Comparison of ENCODE assay signal across 8 mouse cellular contexts in genomic region chr5:144258687-144259086, GRCm38 (mm10). TPM values are rescaled to one million over a fixed set of nuclear protein-coding genes. Genes with fewer than 3 reads are reported as not detected.
DNase-seq lines count a peak whose midpoint lies in the region; ATAC-seq and TF ChIP-seq lines count a peak whose summit lies in the region.

No protein-coding gene starts in this region.

- no peaks in the 10 kb centered on the region for H3K9me3 ChIP-seq in lung, embryonic 14.5 days (ENCODE audit: low read depth, low read length)
- no peaks in the 10 kb centered on the region for H3K9me3 ChIP-seq in heart, embryonic 15.5 days (replicated peaks)

- TF ChIP-seq POLR2A in small intestine, adult 2 months (IDR thresholded peaks at IDR 0.05; ENCODE audit: low read depth, low read length) = no peak

- H3K27ac ChIP-seq in lung, embryonic 14.5 days (ENCODE audit: low read depth) = peak overlapping the region; percentile 96; the same call in 1 of the 2 replicates
- H3K27ac ChIP-seq in heart, embryonic 15.5 days = peak overlapping the region; percentile 98
- peak overlapping the region; percentile 22 for H3K27ac ChIP-seq in small intestine, adult 2 months (ENCODE audit: insufficient read depth, low read depth, low read length)

- 7% methylated on average over 2 of the region's 2 CpGs for WGBS in lung, embryonic 14.5 days
- 26% methylated on average over 2 of the region's 2 CpGs for WGBS in heart, embryonic 15.5 days
- WGBS in small intestine, adult 2 months = 19% methylated on average over 2 of the region's 2 CpGs

- peak overlapping the region; percentile 79 for H3K4me2 ChIP-seq in lung, embryonic 14.5 days
- H3K4me2 ChIP-seq in heart, embryonic 15.5 days = peak overlapping the region; percentile 84

- peak overlapping the region; percentile 95; the same call in 1 of the 2 replicates for H3K4me3 ChIP-seq in lung, embryonic 14.5 days (ENCODE audit: low read depth, low read length)
- H3K4me3 ChIP-seq in heart, embryonic 15.5 days = peak overlapping the region; percentile 86
- peak overlapping the region; percentile 81 for H3K4me3 ChIP-seq in small intestine, adult 2 months (ENCODE audit: low read depth, low read length)

- no peak for TF ChIP-seq CTCF in lung, embryonic 14.5 days (IDR thresholded peaks at IDR 0.05; ENCODE audit: low read depth)
- no peak for TF ChIP-seq CTCF in small intestine, adult 2 months (IDR thresholded peaks at IDR 0.05; ENCODE audit: extremely low read depth, insufficient read length, insufficient replicate concordance, low read depth, low read length)

- H3K4me1 ChIP-seq in lung, embryonic 14.5 days (ENCODE audit: insufficient read depth) = peaks cover 12% of the 10 kb centered on the region
- peaks cover 76% of the 10 kb centered on the region for H3K4me1 ChIP-seq in heart, embryonic 15.5 days (replicated peaks)
- H3K4me1 ChIP-seq in small intestine, adult 2 months (ENCODE audit: control insufficient read depth, insufficient read depth, insufficient read length, low read length) = peaks cover 33% of the 10 kb centered on the region

- ATAC-seq in lung, embryonic 14.5 days (ENCODE audit: insufficient read depth) = no peak
- no peak for ATAC-seq in heart, embryonic 15.5 days (replicated peaks; ENCODE audit: insufficient number of reproducible peaks, insufficient read depth, low FRiP score, low read depth)
- no peak for ATAC-seq in inflammation-experienced regulatory T-cells, adult 6 months

- H3K27me3 ChIP-seq in lung, embryonic 14.5 days (ENCODE audit: insufficient read depth, low read length) = no peaks in the 10 kb centered on the region
- no peaks in the 10 kb centered on the region for H3K27me3 ChIP-seq in heart, embryonic 15.5 days
- no peaks in the 10 kb centered on the region for H3K27me3 ChIP-seq in small intestine, adult 2 months (ENCODE audit: control insufficient read depth, insufficient read depth, low read length)

- H3K36me3 ChIP-seq in lung, embryonic 14.5 days (ENCODE audit: insufficient read depth) = peaks cover 26% of the 10 kb centered on the region
- no peaks in the 10 kb centered on the region for H3K36me3 ChIP-seq in heart, embryonic 15.5 days
- peaks cover 20% of the 10 kb centered on the region for H3K36me3 ChIP-seq in small intestine, adult 2 months (ENCODE audit: control insufficient read depth, insufficient read depth, low read length)

- DNase-seq in lung, embryonic 14.5 days = no peak
- DNase-seq in lung, postnatal 14 days = no peak
- DNase-seq in kidney, postnatal 14 days = peak; percentile 43
- DNase-seq in retina, embryonic 14.5 days (ENCODE audit: low spot score) = no peak
- no peak for DNase-seq in gastrocnemius, postnatal 10 days

- H3K9ac ChIP-seq in lung, embryonic 14.5 days = peak overlapping the region; percentile 2; the same call in 1 of the 2 replicates
- H3K9ac ChIP-seq in heart, embryonic 15.5 days = peak overlapping the region; percentile 60

RNA-seq across cellular contexts. Expression of gene Bri3, which starts 14.4 kb away (rescaled TPM):
- polyA plus RNA-seq in lung, embryonic 14.5 days (2014; fragmentation: Nextera tagmentation; extraction: Ambion mirVana) = 128 and 145 TPM in 2 replicates
- polyA plus RNA-seq in heart, embryonic 15.5 days (2015; fragmentation: Nextera tagmentation; extraction: Ambion mirVana) = 153 and 183 TPM in 2 replicates
- polyA plus RNA-seq in small intestine, adult 2 months (2012; rRNA removed) = 60.1 and 154 TPM in 2 replicates
- polyA plus RNA-seq in inflammation-experienced regulatory T-cells, adult 6 months (2017; shearing (Covaris generic)) = 1 to 10 TPM; 2.0 to 5.2 (median 3.2) TPM
- 10 to 100 TPM; 44.2 to 48.4 TPM for total RNA-seq in gastrocnemius, postnatal 10 days (2021)

RNA-seq across cellular contexts. Expression of gene Tecpr1, which starts 35.3 kb away (rescaled TPM):
- polyA plus RNA-seq in lung, embryonic 14.5 days (2014; fragmentation: Nextera tagmentation; extraction: Ambion mirVana) = 17.0 and 19.3 TPM in 2 replicates
- 13.9 and 19.5 TPM in 2 replicates for polyA plus RNA-seq in heart, embryonic 15.5 days (2015; fragmentation: Nextera tagmentation; extraction: Ambion mirVana)
- polyA plus RNA-seq in small intestine, adult 2 months (2012; rRNA removed) = 16.0 and 29.7 TPM in 2 replicates
- 10 to 100 TPM; 74.3 to 93.5 (median 81.1) TPM for polyA plus RNA-seq in inflammation-experienced regulatory T-cells, adult 6 months (2017; shearing (Covaris generic))
- 10 to 100 TPM; 17.8 to 21.3 TPM for total RNA-seq in gastrocnemius, postnatal 10 days (2021)

Comparison
In these comparisons a context has a peak if more than half of its experiments do, and no peak if none do; other contexts are left out.
1. H3K27ac ChIP-seq: peak in every context shown above with its lines; median percentile 98 in heart, embryonic 15.5 days; 96 in lung, embryonic 14.5 days; 22 in small intestine, adult 2 months.